Mouse (Mus musculus) E14TG2a.4 (cell line): ENCODE measurements around the gene Pip4k2a.

ENCODE experiments used
- CTCF ChIP-seq: conservative IDR thresholded peaks from 2 replicates; pipeline ENCODE4 v1.5.1; 2014; ENCODE audit warnings: low read length
- NANOG ChIP-seq: IDR thresholded peaks from 2 replicates; pipeline ENCODE4 v1.6.1; 2014; ENCODE audit warnings: borderline replicate concordance, low read length, mixed read lengths

DNA sequence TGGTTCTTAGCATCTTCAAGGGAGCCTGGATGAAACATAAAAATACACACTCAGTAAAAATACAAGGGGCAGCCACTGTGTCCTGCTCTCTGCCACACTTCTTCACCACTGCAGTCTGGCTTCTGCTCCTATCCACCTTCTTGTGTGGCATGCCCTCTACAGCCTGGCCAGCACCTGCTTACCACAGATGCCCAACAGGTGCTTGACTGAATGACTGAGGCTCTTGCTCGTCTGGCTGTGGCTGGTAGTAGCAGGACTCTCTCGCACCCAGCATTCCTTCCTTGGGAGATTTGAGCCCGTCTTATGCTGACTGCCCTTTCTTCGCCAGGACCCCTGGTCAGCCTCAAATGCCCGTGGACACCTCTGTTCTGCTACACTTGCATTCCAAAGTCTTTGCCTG, 133.2 kb downstream of the Pip4k2a start:
- TF ChIP-seq CTCF: no peak
- TF ChIP-seq NANOG: no peak
